Mouse (Mus musculus) heart, postnatal 0 days (tissue): ENCODE measurements around the gene Flot1. TPM values are rescaled to one million over a fixed set of nuclear protein-coding genes. Genes with fewer than 3 reads are reported as not detected.
"Not testable (repeated sequence)": the region's sequence is repeated elsewhere in the genome, so short reads cannot be mapped to it uniquely, and the experiment has no call there.

ENCODE experiments used
- ATAC-seq: fragments of 200-750 bp; cut with Nextera tagmentation; 2 replicates; pipeline ENCODE4 v1.8.0; 2017; ENCODE audit warnings: low read depth, moderate number of reproducible peaks, moderate library complexity; ENCODE audit not compliant: insufficient read depth
- DNase-seq: peaks from one replicate; pipeline ENCODE4 v3.0.0-alpha.2; 2016; ENCODE audit warnings: low spot score
- H3K27ac ChIP-seq: fragments of 300-500 bp; sonication (generic); 2 replicates; pipeline ENCODE4 v1.5.1; 2014; ENCODE audit warnings: low read depth, mild to moderate bottlenecking
- H3K27me3 ChIP-seq: fragments of 300-500 bp; sonication (generic); 2 replicates; pipeline ENCODE4 v1.6.1; 2014; ENCODE audit warnings: low read length, mixed read lengths; ENCODE audit not compliant: control insufficient read depth, insufficient read depth
- H3K36me3 ChIP-seq: fragments of 300-500 bp; sonication (generic); replicated peaks from 2 replicates; pipeline ENCODE4 v1.6.1; 2014; ENCODE audit warnings: low read length, mixed read lengths; ENCODE audit not compliant: control insufficient read depth, insufficient read depth
- H3K4me1 ChIP-seq: fragments of 300-500 bp; sonication (generic); 2 replicates; pipeline ENCODE4 v1.6.1; 2014; ENCODE audit warnings: antibody characterized with exemption; ENCODE audit not compliant: control insufficient read depth, insufficient read depth
- H3K4me2 ChIP-seq: fragments of 300-500 bp; sonication (generic); 2 replicates; pipeline ENCODE4 v1.6.1; 2014; ENCODE audit warnings: low read depth, mild to moderate bottlenecking, low read length, moderate library complexity
- H3K4me3 ChIP-seq: fragments of 300-500 bp; sonication (generic); 2 replicates; pipeline ENCODE4 v1.5.1; 2014; ENCODE audit warnings: low read depth, low read length
- H3K9ac ChIP-seq: fragments of 300-500 bp; sonication (generic); replicated peaks from 2 replicates; pipeline ENCODE4 v1.6.1; 2014; ENCODE audit warnings: low read depth, low read length, mixed read lengths
- H3K9me3 ChIP-seq: fragments of 300-500 bp; sonication (generic); replicated peaks from 2 replicates; pipeline ENCODE4 v1.6.1; 2016; ENCODE audit warnings: low read length; ENCODE audit not compliant: control insufficient read depth
- CTCF ChIP-seq: IDR thresholded peaks from 2 replicates; pipeline ENCODE4 v1.5.1; 2016; ENCODE audit warnings: antibody characterized with exemption, control low read depth, low read depth
- EP300 ChIP-seq: IDR thresholded peaks from 2 replicates; pipeline ENCODE4 v1.6.1; 2016; ENCODE audit warnings: antibody characterized with exemption, low read depth
- WGBS: fragments of 180-500 bp; shearing (Covaris S2); extraction: QIAGEN DNeasy Blood & Tissue Kit; methylation state at CpG from one replicate; pipeline ENCODE4 v1.1.7; 2014; 5-methylcytosine and 5-hydroxymethylcytosine counted together
- polyA plus RNA-seq: library from polyadenylated mRNA; unstranded; fragments of >200 nt; fragmentation: Nextera tagmentation; extraction: Ambion mirVana; gene quantifications from 2 replicates; pipeline ENCODE4 v1.2.1, GENCODE M21; 2015
- total RNA-seq: library from RNA; depleted of rRNA; stranded (reverse); fragments of >200 nt; gene quantifications from 2 replicates; pipeline ENCODE4 v1.2.3, GENCODE M21; 2014; ENCODE audit warnings: low replicate concordance

Flot1 gene
- total and polyA plus RNA-seq, 2 experiments from 2014 or later: 132 to 163 TPM

- peak within 1 kb of the TSS; percentile 73 for H3K4me3 ChIP-seq
- peak within 1 kb of the TSS; percentile 75 for H3K4me2 ChIP-seq
- under 1% methylated on average over 29 of the region's 29 CpGs for WGBS
- H3K27ac ChIP-seq: peak within 1 kb of the TSS; percentile 89
- no peaks in the 10 kb centered on the region for H3K9me3 ChIP-seq
- peaks cover 17% of the 10 kb centered on the region for H3K4me1 ChIP-seq
- DNase-seq (peak; percentile 98), ATAC-seq (peak; percentile 73)
- peaks cover 29% of the 10 kb centered on the region for H3K36me3 ChIP-seq
- H3K9ac ChIP-seq: peak within 1 kb of the TSS; percentile 82
- TF ChIP-seq CTCF (no peak), EP300 (peak; percentile 74)
- H3K27me3 ChIP-seq: no peaks in the 10 kb centered on the region
These were observed 15.1 kb downstream of the Flot1 start, which contains the start of gene Tubb5 for GRCm38 (mm10) chr17:35838122-35838544. TSS of gene Tubb5 (minus strand) at chr17:35838306.

- H3K36me3 ChIP-seq: peaks cover 24% of the 10 kb centered on the region
- H3K4me2 ChIP-seq: peak overlapping the region; percentile 75
- ATAC-seq (no peak), DNase-seq (no peak)
- 0 out of 2 replicates have a peak overlapping the region, but pooled peaks have one; percentile 4 for H3K9ac ChIP-seq
- H3K27ac ChIP-seq: peak overlapping the region; percentile 89
- peak overlapping the region; percentile 73 for H3K4me3 ChIP-seq
- no peaks in the 10 kb centered on the region for H3K9me3 ChIP-seq
- no peak for TF ChIP-seq EP300
- no peak for TF ChIP-seq CTCF
- no peaks in the 10 kb centered on the region for H3K27me3 ChIP-seq
- 1% methylated on average over 5 of the region's 5 CpGs for WGBS
- peaks cover 17% of the 10 kb centered on the region for H3K4me1 ChIP-seq
These were observed 15.5 kb downstream of the Flot1 start for GRCm38 (mm10) chr17:35838570-35838969.

GRCm38 (mm10) chr17:35839002-35839401 lies 16.0 kb downstream of the Flot1 start:
- peak overlapping the region; percentile 75 for H3K4me2 ChIP-seq
- peak overlapping the region; percentile 89 for H3K27ac ChIP-seq
- H3K9ac ChIP-seq: 0 out of 2 replicates have a peak overlapping the region, but pooled peaks have one; percentile 4
- not testable (repeated sequence) for H3K27me3 ChIP-seq, H3K9me3 ChIP-seq, DNase-seq, ATAC-seq
- peak overlapping the region; percentile 73; the same call in 1 of the 2 replicates for H3K4me3 ChIP-seq
- 45% methylated on average over 3 of the region's 3 CpGs for WGBS
- peaks cover 17% of the 10 kb centered on the region for H3K4me1 ChIP-seq
- H3K36me3 ChIP-seq: peaks cover 20% of the 10 kb centered on the region

- Histone ChIP-seq H3K9me3 (no peaks in the 10 kb centered on the region), H3K4me2 (peak overlapping the region; percentile 54), H3K27ac (peak overlapping the region; percentile 86), H3K36me3 (peaks cover 15% of the 10 kb centered on the region), H3K4me1 (peaks cover 13% of the 10 kb centered on the region), H3K27me3 (no peaks in the 10 kb centered on the region), H3K9ac (no peak overlapping the region; the same call in 1 of the 2 replicates), H3K4me3 (peak overlapping the region; percentile 70)
- 53% methylated on average over 14 of the region's 14 CpGs for WGBS
- TF ChIP-seq EP300 (no peak), CTCF (no peak)
- DNase-seq (no peak), ATAC-seq (no peak)
These were observed 17.5 kb downstream of the Flot1 start for GRCm38 (mm10) chr17:35840561-35840960.

GRCm38 (mm10) chr17:35841076-35841950 lies 18.3 kb downstream of the Flot1 start, which contains the start of gene Mdc1:
TSS of gene Mdc1 (plus strand) at chr17:35841515.
- Histone ChIP-seq H3K9ac (peak within 1 kb of the TSS; percentile 49), H3K4me3 (peak within 1 kb of the TSS; percentile 70), H3K27ac (peak within 1 kb of the TSS; percentile 86), H3K9me3 (no peaks in the 10 kb centered on the region), H3K4me1 (peaks cover 13% of the 10 kb centered on the region), H3K36me3 (peaks cover 17% of the 10 kb centered on the region), H3K27me3 (no peaks in the 10 kb centered on the region), H3K4me2 (peak within 1 kb of the TSS; percentile 84)
- DNase-seq (peak; percentile 100), ATAC-seq (peak; percentile 89)
- TF ChIP-seq CTCF (no peak; the same call in 1 of the 2 replicates), EP300 (peak; percentile 93)
- under 1% methylated on average over 59 of the region's 59 CpGs for WGBS
